Mouse (Mus musculus) lung, embryonic 15.5 days (tissue): ENCODE measurements around the gene Olfr111. TPM values are rescaled to one million over a fixed set of nuclear protein-coding genes. Genes with fewer than 3 reads are reported as not detected.
"Not testable (repeated sequence)": the region's sequence is repeated elsewhere in the genome, so short reads cannot be mapped to it uniquely, and the experiment has no call there.

Source experiments
- ATAC-seq: fragments of 200-750 bp; cut with Nextera tagmentation; 2 replicates; pipeline ENCODE4 v1.8.0; 2017; ENCODE audit warnings: moderate number of reproducible peaks, borderline replicate concordance; ENCODE audit not compliant: low FRiP score, low TSS enrichment; ENCODE audit errors: extremely low read depth
- H3K27ac ChIP-seq: fragments of 300-500 bp; sonication (generic); 2 replicates; pipeline ENCODE4 v1.5.1; 2015; ENCODE audit warnings: moderate library complexity, mild to moderate bottlenecking, inconsistent platforms
- H3K27me3 ChIP-seq: fragments of 300-500 bp; sonication (generic); 2 replicates; pipeline ENCODE4 v1.6.1; 2015; ENCODE audit warnings: inconsistent platforms
- H3K36me3 ChIP-seq: fragments of 300-500 bp; sonication (generic); 2 replicates; pipeline ENCODE4 v1.6.1; 2015; ENCODE audit warnings: inconsistent platforms
- H3K4me1 ChIP-seq: fragments of 300-500 bp; sonication (generic); 2 replicates; pipeline ENCODE4 v1.6.1; 2015; ENCODE audit warnings: inconsistent platforms
- H3K4me2 ChIP-seq: fragments of 300-500 bp; sonication (generic); 2 replicates; pipeline ENCODE4 v1.6.1; 2015; ENCODE audit warnings: inconsistent platforms, mild to moderate bottlenecking, moderate library complexity
- H3K4me3 ChIP-seq: fragments of 300-500 bp; sonication (generic); 2 replicates; pipeline ENCODE4 v1.5.1; 2015; ENCODE audit warnings: mild to moderate bottlenecking, inconsistent platforms
- H3K9ac ChIP-seq: fragments of 300-500 bp; sonication (generic); 2 replicates; pipeline ENCODE4 v1.6.1; 2015; ENCODE audit warnings: inconsistent platforms
- H3K9me3 ChIP-seq: fragments of 300-500 bp; sonication (generic); 2 replicates; pipeline ENCODE4 v1.6.1; 2016; ENCODE audit warnings: inconsistent platforms
- WGBS: fragments of 180-500 bp; shearing (Covaris S2); methylation state at CpG from one replicate; pipeline ENCODE4 v1.1.7; 2015; 5-methylcytosine and 5-hydroxymethylcytosine counted together
- polyA plus RNA-seq: library from polyadenylated mRNA; unstranded; fragments of >200 nt; fragmentation: Nextera tagmentation; extraction: Ambion mirVana; gene quantifications from 2 replicates; pipeline ENCODE4 v1.2.1, GENCODE M21; 2015

Gene Olfr111
- not detected in 2 replicates for polyA plus RNA-seq

DNA sequence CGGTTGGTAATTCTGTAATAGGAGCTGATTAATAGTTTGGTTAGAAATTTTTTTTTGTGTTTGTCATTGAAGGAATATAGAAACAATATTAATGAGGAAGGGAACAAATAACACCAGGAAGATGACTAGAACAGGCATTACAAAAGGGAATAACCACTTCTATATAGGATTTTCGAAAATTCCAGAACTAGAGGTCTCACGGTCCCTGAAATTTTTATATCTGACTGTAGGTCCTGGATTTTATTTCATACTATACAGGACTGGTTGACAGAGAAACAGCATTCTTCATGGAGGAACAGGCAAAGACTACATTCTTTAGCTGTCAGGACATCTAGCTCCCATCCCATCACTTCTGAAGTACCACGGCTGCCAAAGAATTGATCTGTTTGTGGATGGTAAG is at the start of gene Olfr111:
Gene Olfr111, plus strand, starts transcription at position 301 of the 400 bp plus-strand sequence.
- Histone ChIP-seq H3K36me3 (no peaks in the 10 kb centered on the region), H3K4me3 (no peak within 1 kb of the TSS), H3K9me3 (no peaks in the 10 kb centered on the region), H3K9ac (no peak within 1 kb of the TSS), H3K27me3 (no peaks in the 10 kb centered on the region), H3K4me2 (no peak within 1 kb of the TSS), H3K27ac (no peak within 1 kb of the TSS), H3K4me1 (no peaks in the 10 kb centered on the region)
- no peak for ATAC-seq
- WGBS, result 87% methylated on average over 4 of the region's 4 CpGs

DNA sequence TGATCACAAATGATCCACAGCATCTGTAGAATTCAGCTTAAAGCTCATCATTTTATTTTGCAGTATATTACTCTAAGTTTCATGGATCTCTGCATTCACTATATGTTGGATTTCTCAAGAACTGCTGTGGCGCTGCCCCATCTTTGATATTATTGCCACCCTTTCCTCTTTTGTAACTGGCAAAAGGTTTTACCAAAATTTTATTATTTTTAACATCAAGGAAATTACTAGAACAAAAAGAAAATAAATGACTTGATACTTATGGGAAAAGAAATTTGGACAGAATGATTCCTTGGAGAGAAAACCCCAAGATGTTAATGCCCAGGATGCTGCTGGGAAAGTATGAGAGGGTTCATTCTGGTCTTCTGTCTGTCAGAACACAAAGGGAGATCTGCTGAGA is 49.2 kb upstream of the Olfr111 start, which contains the start of gene Olfr109:
Gene Olfr109, plus strand, starts transcription at position 301 of the 400 bp plus-strand sequence.
- no peak for ATAC-seq
- Histone ChIP-seq H3K4me2 (no peak within 1 kb of the TSS), H3K27ac (no peak within 1 kb of the TSS), H3K9ac (no peak within 1 kb of the TSS), H3K9me3 (no peaks in the 10 kb centered on the region), H3K36me3 (no peaks in the 10 kb centered on the region), H3K4me1 (no peaks in the 10 kb centered on the region), H3K27me3 (no peaks in the 10 kb centered on the region), H3K4me3 (no peak within 1 kb of the TSS)
- 93% methylated on average over 1 of the region's 1 CpGs for WGBS

DNA sequence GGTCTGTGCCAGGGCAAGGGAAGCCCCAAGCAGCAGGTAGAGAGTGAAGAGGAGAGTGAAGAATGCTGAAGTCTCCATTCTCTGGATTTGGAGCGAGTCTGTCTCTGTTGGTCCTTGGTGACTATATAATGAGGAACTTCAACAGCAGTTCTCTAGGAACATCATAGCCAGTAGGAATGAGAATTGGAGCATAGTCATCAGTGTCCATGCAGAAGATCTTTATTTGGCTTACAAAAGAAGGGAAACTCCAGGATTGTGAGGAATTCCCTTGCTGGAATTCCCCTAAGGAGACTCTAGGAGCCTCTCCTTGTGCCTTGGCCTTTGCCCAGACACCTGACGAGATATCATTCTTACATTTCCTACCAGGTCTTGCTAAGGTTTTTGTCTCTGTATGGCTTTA is 24.4 kb upstream of the Olfr111 start, which contains the start of gene H2-M2:
Gene H2-M2, minus strand, starts transcription at position 101 of the 400 bp plus-strand sequence.
- ATAC-seq, result no peak
- Histone ChIP-seq H3K27ac (no peak within 1 kb of the TSS), H3K9me3 (no peaks in the 10 kb centered on the region), H3K27me3 (no peaks in the 10 kb centered on the region), H3K4me2 (no peak within 1 kb of the TSS), H3K36me3 (no peaks in the 10 kb centered on the region), H3K9ac (no peak within 1 kb of the TSS), H3K4me3 (no peak within 1 kb of the TSS), H3K4me1 (no peaks in the 10 kb centered on the region)
- 76% methylated on average over 2 of the region's 2 CpGs for WGBS

DNA sequence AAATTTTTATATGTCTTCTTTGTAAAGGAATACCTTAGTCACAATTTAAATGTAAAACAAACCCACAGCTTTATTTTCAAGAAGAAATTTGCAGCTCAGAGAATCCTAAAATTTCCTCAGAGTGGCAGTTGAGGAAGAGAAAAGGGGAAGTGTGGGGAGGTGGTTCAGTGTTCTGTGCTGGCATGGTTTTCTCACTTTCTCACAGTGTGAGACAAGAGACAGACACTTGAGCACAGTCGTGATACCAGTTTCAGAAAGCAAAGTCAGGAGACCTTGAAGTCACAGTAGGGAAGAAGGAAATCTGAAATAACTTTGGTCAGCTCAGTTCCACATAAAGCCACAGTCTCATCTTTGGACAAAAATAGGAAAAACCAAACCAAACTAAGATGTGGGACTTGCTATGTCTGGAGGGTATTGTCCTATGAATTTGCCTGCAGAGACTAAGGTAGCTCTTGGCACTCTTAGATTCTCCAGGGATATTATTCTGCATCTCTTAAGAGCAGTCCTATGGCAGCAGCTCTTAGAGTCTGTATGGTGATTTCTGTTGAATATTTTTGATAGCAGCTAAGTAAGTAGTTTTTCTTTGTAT is 15.8 kb upstream of the Olfr111 start, which contains the start of gene Olfr110:
Gene Olfr110, plus strand, starts transcription at position 539 of the 589 bp plus-strand sequence.
- H3K27ac ChIP-seq, result no peak within 1 kb of the TSS
- no peak for ATAC-seq
- no peak within 1 kb of the TSS for H3K9ac ChIP-seq
- H3K9me3 ChIP-seq, result no peaks in the 10 kb centered on the region
- no peak within 1 kb of the TSS for H3K4me3 ChIP-seq
- no peaks in the 10 kb centered on the region for H3K36me3 ChIP-seq
- H3K27me3 ChIP-seq, result no peaks in the 10 kb centered on the region
- H3K4me2 ChIP-seq, result no peak within 1 kb of the TSS
- H3K4me1 ChIP-seq, result no peaks in the 10 kb centered on the region
- WGBS, result 32% methylated on average over 1 of the region's 1 CpGs

DNA sequence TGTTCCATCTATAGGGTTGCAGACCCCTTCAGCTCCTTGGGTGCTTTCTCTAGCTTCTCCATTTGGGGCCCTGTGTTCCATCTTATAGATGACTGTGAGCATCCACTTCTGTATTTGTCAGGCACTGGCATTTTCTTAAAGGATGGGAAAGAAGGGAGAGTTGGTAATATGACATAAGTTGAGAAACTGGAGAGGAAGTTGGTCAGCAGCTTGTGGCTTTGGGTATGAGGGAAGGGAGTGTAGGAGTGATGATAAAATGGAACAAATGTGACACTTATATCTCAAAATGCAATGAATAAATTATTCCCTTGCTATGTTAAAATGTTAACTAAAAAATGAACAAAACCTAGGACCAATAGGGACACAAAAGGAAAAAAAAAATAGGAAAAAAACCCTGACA is 16.8 kb downstream of the Olfr111 start:
- not testable (repeated sequence) for H3K4me2 ChIP-seq, H3K36me3 ChIP-seq, H3K4me3 ChIP-seq, H3K9ac ChIP-seq, H3K27me3 ChIP-seq, ATAC-seq, H3K9me3 ChIP-seq, H3K4me1 ChIP-seq, H3K27ac ChIP-seq

DNA sequence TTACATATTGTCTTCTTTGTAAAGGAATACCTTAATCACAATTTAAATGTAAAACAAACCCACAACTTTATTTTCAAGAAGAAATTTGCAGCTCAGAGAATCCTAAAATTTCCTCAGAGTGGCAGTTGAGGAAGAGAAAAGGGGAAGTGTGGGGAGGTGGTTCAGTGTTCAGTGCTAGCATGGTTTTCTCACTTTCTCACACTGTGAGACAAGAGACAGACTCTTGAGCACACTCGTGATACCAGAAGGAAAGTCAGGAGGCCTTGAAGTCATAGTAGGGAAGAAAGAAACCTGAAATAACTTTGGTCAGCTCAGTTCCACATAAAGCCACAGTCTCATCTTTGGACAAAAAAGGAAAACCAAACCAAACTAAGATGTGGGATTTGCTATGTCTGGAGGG is 17.6 kb downstream of the Olfr111 start:
- not testable (repeated sequence) for ATAC-seq, H3K4me1 ChIP-seq, H3K4me3 ChIP-seq, H3K27me3 ChIP-seq, H3K27ac ChIP-seq, H3K4me2 ChIP-seq, H3K36me3 ChIP-seq, H3K9ac ChIP-seq, H3K9me3 ChIP-seq
- WGBS, result 56% methylated on average over 1 of the region's 1 CpGs

DNA sequence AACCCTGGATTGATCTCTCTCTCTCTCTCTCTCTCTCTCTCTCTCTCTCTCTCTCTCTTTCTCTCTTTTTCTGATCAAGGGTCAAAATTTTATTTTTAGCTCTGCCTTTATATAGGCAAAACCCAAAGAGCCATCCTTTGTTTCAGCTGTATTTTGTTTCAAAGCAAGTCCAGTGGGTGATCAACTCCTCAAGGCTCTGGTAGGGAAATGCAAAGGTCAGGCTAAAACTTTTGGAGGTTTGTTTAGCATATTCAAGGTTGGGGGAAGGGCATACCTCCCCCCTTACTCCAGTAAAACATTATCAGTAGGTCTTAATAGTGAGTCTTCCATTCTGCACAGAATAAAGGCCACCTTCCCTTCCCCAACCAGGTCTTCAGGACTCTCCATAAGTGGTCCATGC is 27.3 kb downstream of the Olfr111 start:
- no peaks in the 10 kb centered on the region for H3K9me3 ChIP-seq
- no peaks in the 10 kb centered on the region for H3K36me3 ChIP-seq
- H3K9ac ChIP-seq, result no peak overlapping the region
- no peaks in the 10 kb centered on the region for H3K27me3 ChIP-seq
- no peaks in the 10 kb centered on the region for H3K4me1 ChIP-seq
- no peak overlapping the region for H3K27ac ChIP-seq
- ATAC-seq, result no peak
- no peak overlapping the region for H3K4me3 ChIP-seq
- H3K4me2 ChIP-seq, result no peak overlapping the region

DNA sequence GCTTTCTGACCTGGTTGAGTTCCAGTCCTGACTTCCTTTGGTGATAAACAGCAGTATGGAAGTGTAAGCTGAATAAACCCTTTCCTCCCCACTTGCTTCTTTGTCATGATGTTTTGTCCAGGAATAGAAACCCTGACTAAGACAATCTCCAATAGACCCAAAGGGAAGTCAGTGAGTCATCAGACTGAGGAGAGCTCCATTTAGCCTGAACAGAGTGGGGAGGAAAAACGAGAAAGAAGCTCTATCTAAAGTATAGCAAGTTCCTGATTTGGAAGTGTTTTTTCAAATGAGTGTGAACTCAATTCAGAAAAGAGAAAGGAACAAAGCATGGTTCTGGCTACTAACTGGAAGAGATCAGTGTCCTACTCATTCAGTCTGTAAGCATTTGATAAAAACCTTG is 30.6 kb downstream of the Olfr111 start:
- not testable (repeated sequence) for H3K4me3 ChIP-seq, H3K4me1 ChIP-seq, H3K9me3 ChIP-seq, H3K36me3 ChIP-seq, H3K4me2 ChIP-seq, H3K9ac ChIP-seq, H3K27ac ChIP-seq, ATAC-seq, H3K27me3 ChIP-seq
- WGBS, result 47% methylated on average over 1 of the region's 1 CpGs

DNA sequence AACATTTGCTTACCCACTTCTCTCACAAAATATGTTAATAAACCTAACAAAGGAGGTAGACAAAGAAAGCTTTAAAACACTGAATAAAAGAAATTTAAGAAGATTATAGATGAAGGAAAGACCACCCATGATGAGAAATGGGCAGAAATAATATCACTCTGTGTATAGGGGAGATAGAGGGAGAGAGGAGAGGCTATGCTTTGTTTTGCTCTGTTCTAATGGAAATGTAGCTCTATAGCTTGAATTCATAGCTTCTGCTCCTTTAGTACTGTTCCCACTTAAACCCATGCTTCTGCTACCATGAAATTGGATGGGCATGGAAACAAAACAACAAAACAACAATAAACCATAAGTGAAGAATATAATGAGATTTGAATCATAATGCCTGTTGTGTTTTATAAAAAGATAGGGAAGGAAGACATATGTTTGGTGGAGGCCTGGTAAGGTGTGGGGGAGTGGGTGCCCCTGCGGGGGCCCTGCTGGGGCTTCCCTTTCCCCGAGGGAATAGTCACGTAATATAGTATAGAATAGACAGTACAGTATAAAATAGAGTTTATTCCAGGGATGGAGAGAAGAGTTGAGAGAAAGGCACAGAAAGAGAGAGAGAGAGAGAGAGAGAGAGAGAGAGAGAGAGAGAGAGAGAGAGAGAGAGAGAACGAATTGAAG is 33.8 kb downstream of the Olfr111 start:
- H3K9ac ChIP-seq, result no peak overlapping the region
- no peak for ATAC-seq
- H3K36me3 ChIP-seq, result no peaks in the 10 kb centered on the region
- no peak overlapping the region for H3K4me2 ChIP-seq
- WGBS, result 67% methylated on average over 4 of the region's 4 CpGs
- H3K27me3 ChIP-seq, result no peaks in the 10 kb centered on the region
- H3K4me3 ChIP-seq, result no peak overlapping the region
- no peaks in the 10 kb centered on the region for H3K9me3 ChIP-seq
- no peaks in the 10 kb centered on the region for H3K4me1 ChIP-seq
- H3K27ac ChIP-seq, result no peak overlapping the region

DNA sequence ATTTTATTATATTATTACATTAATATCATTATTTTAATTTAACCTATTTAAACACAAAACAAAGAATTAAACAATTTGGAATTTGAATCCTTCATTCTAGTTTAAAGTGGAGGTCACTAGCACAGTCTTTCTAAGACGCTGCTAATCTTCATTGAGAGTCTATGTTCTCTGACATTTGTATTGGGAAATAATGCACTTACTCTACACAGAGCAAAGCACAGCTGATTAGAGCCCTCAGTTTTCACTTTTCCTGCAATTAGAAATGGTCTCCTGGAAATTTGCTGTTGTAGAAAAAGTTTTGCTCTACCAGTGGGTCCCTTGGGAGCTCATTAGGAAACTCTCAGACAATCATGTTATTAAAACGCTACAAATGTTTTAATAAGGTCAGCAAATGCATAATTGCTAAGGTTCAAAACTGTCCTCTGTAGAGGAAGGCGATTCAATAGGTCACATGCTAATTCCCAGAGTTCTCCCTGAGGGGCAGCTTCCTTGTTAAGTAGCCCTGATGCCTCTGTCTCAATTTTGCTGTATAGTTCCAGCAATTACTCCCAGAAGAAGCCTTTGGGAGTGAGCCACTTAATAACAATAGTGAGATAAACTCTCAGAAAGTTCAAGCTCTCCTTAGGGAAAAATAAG is 36.1 kb downstream of the Olfr111 start:
- 64% methylated on average over 3 of the region's 3 CpGs for WGBS
- Histone ChIP-seq H3K4me3 (no peak overlapping the region), H3K27ac (no peak overlapping the region), H3K4me2 (no peak overlapping the region), H3K27me3 (no peaks in the 10 kb centered on the region), H3K36me3 (no peaks in the 10 kb centered on the region), H3K9me3 (no peaks in the 10 kb centered on the region), H3K9ac (no peak overlapping the region), H3K4me1 (no peaks in the 10 kb centered on the region)
- ATAC-seq, result no peak

DNA sequence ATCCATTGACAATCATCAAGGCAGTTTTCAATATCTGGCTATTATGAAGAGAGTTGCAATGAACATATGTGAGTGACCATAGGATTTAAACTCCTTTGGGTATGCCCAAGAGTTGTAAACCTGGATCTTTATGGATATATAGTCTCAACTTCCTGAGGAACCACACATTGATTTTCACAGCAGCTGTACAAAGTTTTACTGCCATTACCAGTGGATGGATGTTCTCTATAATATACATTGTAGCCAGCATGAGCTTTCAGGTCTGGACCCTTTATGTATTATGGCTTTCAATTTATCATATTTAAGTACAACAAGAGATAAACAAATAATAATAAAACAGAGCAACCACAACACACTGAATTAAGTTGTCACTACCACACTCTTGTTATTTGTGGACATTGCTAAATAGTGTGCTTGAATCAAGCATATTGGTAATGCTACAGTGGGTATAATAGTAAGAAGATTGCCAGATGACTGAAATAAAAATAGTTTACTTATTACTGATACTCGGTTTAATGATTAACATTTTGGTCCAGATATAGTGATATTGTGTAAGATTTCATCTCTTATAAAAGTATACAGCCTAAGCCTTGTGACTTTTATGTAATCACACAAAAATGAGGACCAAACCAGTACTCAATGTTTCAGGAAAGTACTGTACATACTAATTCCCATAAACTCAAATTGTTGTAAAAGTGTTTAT is 51.2 kb downstream of the Olfr111 start:
- no peak for ATAC-seq
- Histone ChIP-seq H3K4me1 (no peaks in the 10 kb centered on the region), H3K4me2 (no peak overlapping the region), H3K27me3 (no peaks in the 10 kb centered on the region), H3K27ac (no peak overlapping the region), H3K4me3 (no peak overlapping the region), H3K36me3 (no peaks in the 10 kb centered on the region), H3K9ac (no peak overlapping the region), H3K9me3 (no peaks in the 10 kb centered on the region)
- 49% methylated on average over 1 of the region's 1 CpGs for WGBS

DNA sequence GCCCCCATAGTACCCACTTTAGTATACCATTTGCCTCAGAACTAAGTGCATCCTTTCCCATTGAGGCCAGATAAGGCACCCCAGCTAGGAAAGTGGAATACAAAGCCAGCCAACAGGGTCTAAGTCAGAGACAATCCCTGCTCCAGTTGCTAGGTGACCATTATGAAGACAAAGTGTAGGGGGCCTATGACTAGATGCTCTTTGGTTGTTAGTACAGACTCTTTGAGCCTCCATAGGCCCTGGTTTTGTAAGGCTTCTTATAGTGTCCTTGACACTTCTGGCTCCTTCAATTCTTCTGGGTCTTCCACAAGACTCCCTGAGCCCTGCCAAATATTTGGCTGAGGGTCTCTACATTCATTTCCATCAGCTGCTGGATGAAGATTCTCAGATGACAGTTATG is 61.5 kb downstream of the Olfr111 start, which contains the start of gene Olfr112:
Gene Olfr112, minus strand, starts transcription at position 101 of the 400 bp plus-strand sequence.
- no peak within 1 kb of the TSS for H3K9ac ChIP-seq
- H3K36me3 ChIP-seq, result no peaks in the 10 kb centered on the region
- H3K4me1 ChIP-seq, result no peaks in the 10 kb centered on the region
- H3K27ac ChIP-seq, result no peak within 1 kb of the TSS
- ATAC-seq, result no peak
- H3K9me3 ChIP-seq, result no peaks in the 10 kb centered on the region
- no peak within 1 kb of the TSS for H3K4me3 ChIP-seq
- H3K4me2 ChIP-seq, result no peak within 1 kb of the TSS
- no peaks in the 10 kb centered on the region for H3K27me3 ChIP-seq
